Mouse (Mus musculus) ES-Bruce4 (cell line): ENCODE measurements around the gene Chrnb1. TPM values are rescaled to one million over a fixed set of nuclear protein-coding genes. Genes with fewer than 3 reads are reported as not detected.
A peak's percentile ranks its signal among the peaks of the same experiment; 100 is the strongest.

ENCODE experiments used
- H3K27ac ChIP-seq: 2 replicates; pipeline ENCODE4 v1.5.1; 2012; ENCODE audit warnings: low read length, inconsistent platforms; ENCODE audit not compliant: insufficient read depth
- H3K27me3 ChIP-seq: 2 replicates; pipeline ENCODE4 v1.6.1; 2012; ENCODE audit warnings: mild to moderate bottlenecking, low read length, inconsistent platforms; ENCODE audit not compliant: control insufficient read depth, poor library complexity, insufficient read depth, severe bottlenecking
- H3K36me3 ChIP-seq: 2 replicates; pipeline ENCODE4 v1.6.1; 2012; ENCODE audit warnings: inconsistent platforms, mild to moderate bottlenecking, low read length, moderate library complexity; ENCODE audit not compliant: control insufficient read depth, poor library complexity, insufficient read depth, severe bottlenecking
- H3K4me1 ChIP-seq: one replicate; pipeline ENCODE4 v1.8.1; 2011; ENCODE audit warnings: low read length; ENCODE audit not compliant: control insufficient read depth, insufficient read depth
- H3K4me3 ChIP-seq: 2 replicates; pipeline ENCODE4 v1.5.1; 2011; ENCODE audit warnings: low read depth, mild to moderate bottlenecking, low read length
- H3K9ac ChIP-seq: 2 replicates; pipeline ENCODE4 v1.6.1; 2012; ENCODE audit warnings: low read depth, mild to moderate bottlenecking, inconsistent platforms; ENCODE audit not compliant: poor library complexity, severe bottlenecking
- H3K9me3 ChIP-seq: replicated peaks from 2 replicates; pipeline ENCODE4 v1.6.1; 2012; ENCODE audit warnings: mild to moderate bottlenecking, low read length, inconsistent platforms; ENCODE audit not compliant: control insufficient read depth, poor library complexity, insufficient read depth, severe bottlenecking
- CTCF ChIP-seq: IDR thresholded peaks from one replicate; pipeline ENCODE4 v1.8.1; 2011; ENCODE audit warnings: low read depth, low read length
- EP300 ChIP-seq: IDR thresholded peaks from 2 replicates; pipeline ENCODE4 v1.6.1; 2011; ENCODE audit warnings: low read depth, low read length; ENCODE audit not compliant: insufficient read depth
- POLR2A ChIP-seq: IDR thresholded peaks from one replicate; pipeline ENCODE4 v1.8.1; 2011; ENCODE audit warnings: low read length; ENCODE audit not compliant: insufficient read depth
- polyA plus RNA-seq: library from polyadenylated mRNA; stranded (reverse); fragments of >200 nt; gene quantifications from 2 replicates; pipeline ENCODE4 v1.2.4, GENCODE M21; 2011; ENCODE audit warnings: low read depth; ENCODE audit not compliant: missing spikeins, insufficient read depth, insufficient read length

Chrnb1 gene
- polyA plus RNA-seq, 1 experiment = 12.1 TPM

- Histone ChIP-seq H3K4me3 (peak within 1 kb of the TSS; percentile 92), H3K9me3 (no peaks in the 10 kb centered on the region), H3K36me3 (peaks cover 4% of the 10 kb centered on the region), H3K27me3 (no peaks in the 10 kb centered on the region), H3K27ac (peak within 1 kb of the TSS; percentile 96), H3K9ac (peak within 1 kb of the TSS; percentile 87), H3K4me1 (peaks cover 3% of the 10 kb centered on the region)
- peak; percentile 100 for TF ChIP-seq POLR2A
- TF ChIP-seq EP300 = 0 out of 2 replicates have a peak, but pooled peaks have one; percentile 43
- TF ChIP-seq CTCF = no peak
Measured at GRCm38 (mm10) chr11:69758478-69758970, 37.2 kb downstream of the Chrnb1 start, which contains the start of gene Polr2a. TSS of gene Polr2a (minus strand) at chr11:69758637.

DNA sequence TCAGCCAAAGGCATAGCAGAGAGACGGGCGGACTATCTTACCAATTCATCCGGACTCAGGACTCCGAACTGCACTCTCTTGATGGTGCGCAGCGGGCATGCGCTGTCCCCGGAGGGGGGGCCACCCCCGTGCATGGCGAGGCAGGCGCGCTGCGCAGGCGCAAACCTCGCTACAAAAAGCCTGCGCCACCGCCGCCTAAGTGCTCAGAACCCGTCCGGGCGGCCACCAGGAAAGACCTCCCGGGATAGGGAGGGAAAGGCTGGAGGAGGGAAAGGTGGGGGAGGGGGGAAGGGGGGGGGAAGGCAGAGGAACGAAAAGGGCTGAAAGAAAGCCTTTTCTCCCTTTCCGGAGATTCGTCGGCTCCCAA, 37.7 kb downstream of the Chrnb1 start:
- Histone ChIP-seq H3K4me1 (peaks cover 3% of the 10 kb centered on the region), H3K9ac (peak overlapping the region; percentile 87), H3K4me3 (peak overlapping the region; percentile 92), H3K27ac (peak overlapping the region; percentile 65), H3K27me3 (no peaks in the 10 kb centered on the region), H3K9me3 (no peaks in the 10 kb centered on the region), H3K36me3 (peaks cover 4% of the 10 kb centered on the region)
- TF ChIP-seq EP300 = no peak
- no peak for TF ChIP-seq POLR2A
- no peak for TF ChIP-seq CTCF

- no peaks in the 10 kb centered on the region for H3K9me3 ChIP-seq
- peaks cover 10% of the 10 kb centered on the region for H3K36me3 ChIP-seq
- H3K4me3 ChIP-seq = peak overlapping the region; percentile 92
- TF ChIP-seq CTCF (no peak), EP300 (no peak), POLR2A (no peak)
- no peaks in the 10 kb centered on the region for H3K27me3 ChIP-seq
- peak overlapping the region; percentile 87 for H3K9ac ChIP-seq
- H3K27ac ChIP-seq = peak overlapping the region; percentile 49
- H3K4me1 ChIP-seq = peaks cover 3% of the 10 kb centered on the region
Measured at GRCm38 (mm10) chr11:69757303-69758089, 38.2 kb downstream of the Chrnb1 start.

DNA sequence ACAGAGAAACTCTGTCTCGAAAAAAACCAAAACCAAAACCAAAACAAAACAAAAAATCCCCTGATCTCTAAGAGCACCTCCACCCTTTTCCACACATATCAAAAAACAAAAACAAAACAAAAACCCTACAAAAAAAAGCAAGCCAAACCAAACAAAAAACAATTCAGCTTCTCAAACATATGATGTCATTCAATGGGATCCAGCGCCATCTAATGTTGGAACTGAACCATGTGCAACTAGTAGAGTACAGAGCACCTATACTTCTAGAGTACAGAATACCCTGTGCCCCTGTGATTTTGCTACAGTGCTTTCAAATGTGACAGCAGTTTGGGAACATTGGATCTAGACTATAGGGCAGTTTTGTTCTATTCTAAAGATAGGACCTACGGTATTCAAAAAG, 41.0 kb downstream of the Chrnb1 start:
- Histone ChIP-seq H3K9me3 (no peaks in the 10 kb centered on the region), H3K4me3 (no peak overlapping the region), H3K27ac (no peak overlapping the region), H3K4me1 (peaks cover 2% of the 10 kb centered on the region), H3K9ac (no peak overlapping the region), H3K36me3 (peaks cover 11% of the 10 kb centered on the region), H3K27me3 (no peaks in the 10 kb centered on the region)
- no peak for TF ChIP-seq EP300
- no peak for TF ChIP-seq POLR2A
- TF ChIP-seq CTCF = no peak

GRCm38 (mm10) chr11:69754233-69754632, 41.5 kb downstream of the Chrnb1 start:
- H3K27ac ChIP-seq = no peak overlapping the region
- TF ChIP-seq EP300 (no peak), CTCF (no peak), POLR2A (no peak)
- peaks cover 2% of the 10 kb centered on the region for H3K4me1 ChIP-seq
- no peak overlapping the region for H3K4me3 ChIP-seq
- H3K36me3 ChIP-seq = peaks cover 15% of the 10 kb centered on the region
- no peaks in the 10 kb centered on the region for H3K9me3 ChIP-seq
- H3K27me3 ChIP-seq = no peaks in the 10 kb centered on the region
- H3K9ac ChIP-seq = no peak overlapping the region; the same call in 1 of the 2 replicates

DNA sequence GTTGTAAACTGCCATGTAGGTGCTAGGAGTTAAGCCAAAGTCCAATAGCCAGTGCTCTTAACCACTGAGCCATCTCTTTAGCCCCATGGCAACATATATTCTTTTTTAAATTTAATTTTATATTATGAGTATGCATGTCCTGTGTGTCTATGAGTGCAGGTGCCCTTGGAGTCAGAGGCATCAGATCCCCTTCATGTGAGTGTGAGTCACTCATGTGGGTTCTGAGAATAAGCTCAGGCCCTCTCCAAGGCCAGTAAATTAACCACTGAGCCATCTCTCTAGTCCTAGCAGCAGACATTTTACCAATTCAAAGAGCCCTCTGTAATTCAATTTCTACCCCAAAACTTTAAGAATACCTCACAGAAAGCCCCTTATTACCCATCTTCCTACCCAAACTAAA, 43.1 kb downstream of the Chrnb1 start:
- Histone ChIP-seq H3K4me3 (no peak overlapping the region), H3K27me3 (no peaks in the 10 kb centered on the region), H3K36me3 (peaks cover 27% of the 10 kb centered on the region), H3K9me3 (no peaks in the 10 kb centered on the region), H3K9ac (peak overlapping the region; percentile 52; the same call in 1 of the 2 replicates), H3K27ac (peak overlapping the region; percentile 71), H3K4me1 (peaks cover 2% of the 10 kb centered on the region)
- TF ChIP-seq POLR2A (no peak), CTCF (no peak), EP300 (no peak)
